ENCODE assay signal across 8 mouse cellular contexts in the genomic region with DNA sequence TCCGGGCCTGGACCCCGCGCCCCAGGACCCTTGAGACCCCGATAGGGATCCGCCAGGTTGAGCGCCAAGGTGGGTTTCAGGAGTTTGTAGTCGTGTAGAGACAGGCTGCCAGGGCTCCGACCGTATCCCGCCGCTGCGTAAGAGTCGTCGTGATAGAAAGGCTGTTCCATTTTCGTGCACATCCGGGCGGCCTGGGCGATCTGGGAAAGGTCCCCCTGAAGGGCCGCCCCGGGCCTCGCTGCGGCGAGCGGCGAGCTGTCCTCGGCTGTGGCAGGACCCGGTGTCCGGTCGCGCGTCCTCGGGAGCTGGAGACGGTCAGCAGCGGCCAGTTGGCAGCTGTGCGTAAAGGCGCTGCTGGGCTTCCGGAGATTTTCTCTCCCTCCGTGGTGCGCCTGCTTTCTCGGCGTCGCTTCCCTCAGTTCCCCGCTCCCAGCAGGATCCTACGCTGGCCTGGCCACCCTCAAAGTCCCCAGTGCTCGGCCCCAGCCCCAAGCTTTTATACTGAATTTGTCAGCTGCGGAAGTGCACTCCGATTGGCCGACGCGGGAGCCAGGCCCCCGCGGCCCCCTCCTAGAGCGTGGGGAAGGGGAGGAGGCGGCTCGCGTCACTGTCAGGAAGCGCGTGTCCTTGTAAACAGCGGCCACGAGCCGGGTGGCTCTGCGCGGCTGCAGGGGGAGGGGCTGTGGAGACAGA. TPM values are rescaled to one million over a fixed set of nuclear protein-coding genes. Genes with fewer than 3 reads are reported as not detected.
A peak's percentile ranks its signal among the peaks of the same experiment; 100 is the strongest.
DNase-seq lines count a peak whose midpoint lies in the region; ATAC-seq and TF ChIP-seq lines count a peak whose summit lies in the region.

A gene (minus strand): TSS at position 471 of the 693 bp plus-strand sequence.

- no peak within 1 kb of the TSS; the same call in 1 of the 2 replicates for H3K27ac ChIP-seq in forebrain, embryonic 13.5 days
- H3K27ac ChIP-seq in heart, postnatal 0 days (ENCODE audit: low read depth): peak within 1 kb of the TSS; percentile 92
- H3K27ac ChIP-seq in liver, embryonic 15.5 days (replicated peaks): peak within 1 kb of the TSS; percentile 97
- H3K27ac ChIP-seq in neural tube, embryonic 11.5 days (ENCODE audit: low read depth, low read length): peak within 1 kb of the TSS; percentile 29; the same call in 1 of the 2 replicates
- H3K27ac ChIP-seq in stomach, embryonic 16.5 days (ENCODE audit: low read length): peak within 1 kb of the TSS; percentile 94

- H3K27me3 ChIP-seq in forebrain, embryonic 13.5 days: peaks cover 55% of the 10 kb centered on the region
- no peaks in the 10 kb centered on the region for H3K27me3 ChIP-seq in heart, postnatal 0 days (ENCODE audit: control insufficient read depth, insufficient read depth, low read length)
- H3K27me3 ChIP-seq in liver, embryonic 15.5 days: peaks cover 21% of the 10 kb centered on the region; the same call in 1 of the 2 replicates
- H3K27me3 ChIP-seq in neural tube, embryonic 11.5 days (ENCODE audit: control insufficient read depth, insufficient read depth, low read length): peaks cover 37% of the 10 kb centered on the region
- H3K27me3 ChIP-seq in stomach, embryonic 16.5 days (ENCODE audit: control insufficient read depth, insufficient read depth, low read length): no peaks in the 10 kb centered on the region

- H3K4me2 ChIP-seq in forebrain, embryonic 13.5 days: peak within 1 kb of the TSS; percentile 96
- H3K4me2 ChIP-seq in heart, postnatal 0 days (ENCODE audit: low read depth, low read length): peak within 1 kb of the TSS; percentile 92
- H3K4me2 ChIP-seq in liver, embryonic 15.5 days: peak within 1 kb of the TSS; percentile 99
- H3K4me2 ChIP-seq in neural tube, embryonic 11.5 days (ENCODE audit: low read depth): peak within 1 kb of the TSS; percentile 79
- H3K4me2 ChIP-seq in stomach, embryonic 16.5 days (ENCODE audit: low read depth, low read length): peak within 1 kb of the TSS; percentile 90

- no peaks in the 10 kb centered on the region for H3K9me3 ChIP-seq in forebrain, embryonic 13.5 days (replicated peaks)
- no peaks in the 10 kb centered on the region for H3K9me3 ChIP-seq in heart, postnatal 0 days (replicated peaks; ENCODE audit: control insufficient read depth, low read length)
- H3K9me3 ChIP-seq in liver, embryonic 15.5 days (replicated peaks): no peaks in the 10 kb centered on the region
- no peaks in the 10 kb centered on the region for H3K9me3 ChIP-seq in neural tube, embryonic 11.5 days (ENCODE audit: control insufficient read depth, low read length)
- H3K9me3 ChIP-seq in stomach, embryonic 16.5 days (replicated peaks; ENCODE audit: control insufficient read depth, low read length): no peaks in the 10 kb centered on the region

- peak; percentile 88 for TF ChIP-seq EP300 in heart, postnatal 0 days (IDR thresholded peaks at IDR 0.05; ENCODE audit: low read depth)

- H3K4me3 ChIP-seq in forebrain, embryonic 13.5 days: peak within 1 kb of the TSS; percentile 51
- peak within 1 kb of the TSS; percentile 63 for H3K4me3 ChIP-seq in heart, postnatal 0 days (ENCODE audit: low read depth, low read length)
- H3K4me3 ChIP-seq in liver, embryonic 15.5 days (replicated peaks): peak within 1 kb of the TSS; percentile 85
- H3K4me3 ChIP-seq in neural tube, embryonic 11.5 days (ENCODE audit: low read depth, low read length): peak within 1 kb of the TSS; percentile 44
- peak within 1 kb of the TSS; percentile 72 for H3K4me3 ChIP-seq in stomach, embryonic 16.5 days (replicated peaks; ENCODE audit: low read length)

- ATAC-seq in forebrain, embryonic 13.5 days: peak; percentile 31
- peak; percentile 68 for ATAC-seq in heart, postnatal 0 days (ENCODE audit: insufficient read depth, low read depth)
- peak; percentile 20 for ATAC-seq in liver, embryonic 15.5 days (ENCODE audit: insufficient read depth)
- ATAC-seq in neural tube, embryonic 11.5 days (ENCODE audit: insufficient read depth, low FRiP score, low TSS enrichment): peak; percentile 8; the same call in 1 of the 2 replicates
- ATAC-seq in stomach, embryonic 16.5 days (ENCODE audit: insufficient read depth, low FRiP score): peak; percentile 59

- peaks cover 71% of the 10 kb centered on the region for H3K4me1 ChIP-seq in forebrain, embryonic 13.5 days
- H3K4me1 ChIP-seq in heart, postnatal 0 days (ENCODE audit: control insufficient read depth, insufficient read depth): peaks cover 33% of the 10 kb centered on the region
- H3K4me1 ChIP-seq in liver, embryonic 15.5 days (replicated peaks): peaks cover 98% of the 10 kb centered on the region
- peaks cover 36% of the 10 kb centered on the region for H3K4me1 ChIP-seq in neural tube, embryonic 11.5 days (ENCODE audit: control insufficient read depth, insufficient read depth, low read length)
- H3K4me1 ChIP-seq in stomach, embryonic 16.5 days (ENCODE audit: control insufficient read depth, insufficient read depth, low read length): peaks cover 53% of the 10 kb centered on the region

- peak; percentile 99 for DNase-seq in CD4-positive, CD25-positive, alpha-beta regulatory T cell, adult 2 months (ENCODE audit: low read depth, low spot score)
- DNase-seq in c-Kit-positive CD71-negative TER-119-negative erythroid progenitor cells, embryonic 14.5 days (ENCODE audit: low read depth): peak; percentile 94
- DNase-seq in heart, postnatal 0 days (ENCODE audit: low spot score): peak; percentile 89
- DNase-seq in kidney, postnatal 4 days: peak; percentile 91 to 95
- DNase-seq in neural tube, embryonic 11.5 days (ENCODE audit: low spot score): peak; percentile 83

- H3K9ac ChIP-seq in forebrain, embryonic 13.5 days: peak within 1 kb of the TSS; percentile 72
- H3K9ac ChIP-seq in heart, postnatal 0 days (replicated peaks; ENCODE audit: low read depth, low read length): peak within 1 kb of the TSS; percentile 67
- H3K9ac ChIP-seq in liver, embryonic 15.5 days: peak within 1 kb of the TSS; percentile 74
- peak within 1 kb of the TSS; percentile 39 for H3K9ac ChIP-seq in neural tube, embryonic 11.5 days (ENCODE audit: low read length)
- H3K9ac ChIP-seq in stomach, embryonic 16.5 days (ENCODE audit: low read length): peak within 1 kb of the TSS; percentile 87

- H3K36me3 ChIP-seq in forebrain, embryonic 13.5 days (ENCODE audit: poor library complexity, severe bottlenecking): peaks cover 20% of the 10 kb centered on the region
- H3K36me3 ChIP-seq in heart, postnatal 0 days (replicated peaks; ENCODE audit: control insufficient read depth, insufficient read depth, low read length): peaks cover 6% of the 10 kb centered on the region
- peaks cover 23% of the 10 kb centered on the region for H3K36me3 ChIP-seq in liver, embryonic 15.5 days (replicated peaks)
- no peaks in the 10 kb centered on the region for H3K36me3 ChIP-seq in neural tube, embryonic 11.5 days (ENCODE audit: control insufficient read depth, insufficient read depth, low read length)
- no peaks in the 10 kb centered on the region for H3K36me3 ChIP-seq in stomach, embryonic 16.5 days (ENCODE audit: control insufficient read depth, insufficient read depth, low read length)

- WGBS in forebrain, embryonic 13.5 days: 1% methylated on average over 63 of the region's 63 CpGs
- WGBS in heart, postnatal 0 days: under 1% methylated on average over 62 of the region's 63 CpGs
- WGBS in liver, embryonic 15.5 days (ENCODE audit: insufficient replicate concordance): under 1% methylated on average over 63 of the region's 63 CpGs
- WGBS in neural tube, embryonic 11.5 days: under 1% methylated on average over 58 of the region's 63 CpGs
- under 1% methylated on average over 60 of the region's 63 CpGs for WGBS in stomach, embryonic 16.5 days

- TF ChIP-seq CTCF in heart, postnatal 0 days (IDR thresholded peaks at IDR 0.05; ENCODE audit: low read depth): no peak

RNA-seq across cellular contexts. Expression of the gene that starts here (rescaled TPM):
- 3.4 and 4.2 TPM in 2 replicates for polyA plus RNA-seq in forebrain, embryonic 13.5 days (2015; fragmentation: Nextera tagmentation; extraction: Ambion mirVana)
- 28.9 and 39.6 TPM in 2 replicates for total RNA-seq in heart, postnatal 0 days (2014; rRNA removed; ENCODE audit: low replicate concordance)
- 10.3 and 13.0 TPM in 2 replicates for polyA plus RNA-seq in heart, postnatal 0 days (2015; fragmentation: Nextera tagmentation; extraction: Ambion mirVana)
- polyA plus RNA-seq in liver, embryonic 15.5 days (2015; fragmentation: Nextera tagmentation; extraction: Ambion mirVana): 18.2 and 22.1 TPM in 2 replicates
- 6.2 and 6.9 TPM in 2 replicates for polyA plus RNA-seq in neural tube, embryonic 11.5 days (2014; fragmentation: Nextera tagmentation; extraction: Ambion mirVana)
- polyA plus RNA-seq in stomach, embryonic 16.5 days (2015; fragmentation: Nextera tagmentation; extraction: Ambion mirVana): 21.6 and 25.8 TPM in 2 replicates

Comparison
In these comparisons a context has a peak if more than half of its experiments do, and no peak if none do; other contexts are left out.
1. ATAC-seq: peak in every context shown above with its lines; median percentile 68 in heart, postnatal 0 days; 59 in stomach, embryonic 16.5 days; 31 in forebrain, embryonic 13.5 days; 20 in liver, embryonic 15.5 days; 8 in neural tube, embryonic 11.5 days.